Mouse (Mus musculus): ENCODE measurements around the gene Enah. TPM values are rescaled to one million over a fixed set of nuclear protein-coding genes. Genes with fewer than 3 reads are reported as not detected.

Gene Enah
- total and polyA plus RNA-seq, 3 experiments, result 0.45 to 0.69 TPM; not detected in 1

DNA sequence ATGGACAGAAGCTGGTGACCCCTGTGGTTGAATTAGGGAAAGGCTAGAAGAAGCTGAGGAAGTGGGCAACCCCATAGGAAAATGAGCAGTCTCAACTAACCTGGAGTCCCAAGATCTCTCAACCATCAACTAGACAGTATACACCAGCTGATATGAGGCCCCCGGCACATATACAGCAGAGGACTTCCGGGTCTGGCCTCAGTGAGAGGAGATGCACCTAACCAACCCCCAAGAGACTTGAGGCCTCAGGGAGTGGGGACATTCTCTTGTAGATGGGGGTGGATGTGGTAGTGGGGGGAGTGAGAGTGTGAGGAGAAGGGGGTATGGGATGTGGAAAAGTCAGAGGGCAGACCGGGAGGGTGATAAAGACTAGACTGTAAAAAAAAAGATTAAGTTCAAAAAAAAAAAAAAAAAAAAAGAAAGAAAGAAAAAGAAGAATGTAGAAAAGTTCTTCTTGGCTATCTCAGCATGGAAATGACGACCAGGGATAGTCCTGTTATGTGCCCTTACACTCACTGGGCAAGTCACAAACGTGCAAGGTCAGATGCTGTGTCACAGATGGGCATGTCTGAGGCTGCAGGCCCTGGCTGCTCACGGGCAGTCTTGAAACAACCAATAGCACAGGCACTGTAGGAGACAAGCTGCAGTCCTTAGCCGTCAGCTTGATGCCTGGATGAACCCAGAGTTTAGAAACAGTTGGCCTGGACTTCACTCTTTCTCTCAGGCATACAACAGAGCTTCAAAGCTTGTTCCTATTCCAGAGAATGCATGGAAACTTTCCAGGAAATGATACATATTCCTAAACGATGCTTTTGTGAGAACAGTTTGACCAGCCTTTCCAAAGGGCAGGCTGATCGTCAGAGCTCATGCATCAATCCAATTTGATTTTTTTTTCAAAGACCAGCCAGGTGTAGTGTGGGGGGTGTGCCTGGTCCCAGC, 47.0 kb upstream of the Enah start:
- Histone ChIP-seq H3K4me3 (ENCODE audit: control insufficient read depth in 1 of 2, insufficient read depth in 1 of 2, low read depth in 2 of 2, low read length in 2 of 2) (no peak overlapping the region), H3K27me3 (ENCODE audit: control insufficient read depth in 1 of 2, insufficient read depth in 2 of 2, low read length in 2 of 2) (no peaks in the 10 kb centered on the region; a peak in 2 of 4 replicates), H3K4me1 (ENCODE audit: control insufficient read depth in 1 of 2, insufficient read depth in 2 of 2, low read length in 2 of 2) (no peaks in the 10 kb centered on the region), H3K9me3 (replicated peaks; ENCODE audit: insufficient read depth, low read length) (no peaks in the 10 kb centered on the region), H3K27ac (ENCODE audit: control insufficient read depth, low read depth, low read length) (no peak overlapping the region), H3K9ac (ENCODE audit: control insufficient read depth, low read depth, low read length, poor library complexity, severe bottlenecking) (no peak overlapping the region), H3K79me2 (ENCODE audit: control insufficient read depth, insufficient read depth, low read length, poor library complexity) (no peaks in the 10 kb centered on the region), H3K36me3 (ENCODE audit: control insufficient read depth in 1 of 2, insufficient read depth in 2 of 2, low read length in 2 of 2) (no peaks in the 10 kb centered on the region)
- TF ChIP-seq MAX (IDR thresholded peaks at IDR 0.05; ENCODE audit: low read length), result no peak
- no peak for TF ChIP-seq POLR2AphosphoS2 (IDR thresholded peaks at IDR 0.05; ENCODE audit: low read length)
- TF ChIP-seq CTCF (IDR thresholded peaks at IDR 0.05 in 2 of 3, conservative IDR thresholded peaks at IDR 0.05 in 1 of 3; ENCODE audit: control insufficient read depth in 1 of 3, insufficient read depth in 1 of 3, low read depth in 2 of 3, low read length in 3 of 3, poor library complexity in 1 of 3, severe bottlenecking in 1 of 3), result no peak
- TF ChIP-seq USF2 (IDR thresholded peaks at IDR 0.05; ENCODE audit: borderline replicate concordance in 1 of 2, insufficient read depth in 1 of 2, low read depth in 1 of 2, low read length in 2 of 2), result no peak
- no peak for TF ChIP-seq RCOR1 (IDR thresholded peaks at IDR 0.05; ENCODE audit: low read depth, low read length)
- TF ChIP-seq ZKSCAN1 (IDR thresholded peaks at IDR 0.05; ENCODE audit: low read depth, low read length), result no peak
- TF ChIP-seq KAT2A (conservative IDR thresholded peaks at IDR 0.05; ENCODE audit: low read depth, low read length), result no peak
- TF ChIP-seq TAL1 (IDR thresholded peaks at IDR 0.05; ENCODE audit: low read length), result no peak
- no peak for TF ChIP-seq ZMIZ1 (IDR thresholded peaks at IDR 0.05; ENCODE audit: low read depth, low read length)
- TF ChIP-seq MAZ (IDR thresholded peaks at IDR 0.05; ENCODE audit: low read depth, low read length), result no peak
- no peak for TF ChIP-seq POLR2A (IDR thresholded peaks at IDR 0.05; ENCODE audit: control insufficient read depth in 1 of 2, insufficient read depth in 1 of 2, low read depth in 1 of 2, low read length in 2 of 2, poor library complexity in 1 of 2)
- no peak for TF ChIP-seq ETS1 (IDR thresholded peaks at IDR 0.05; ENCODE audit: low read depth, low read length)
- no peak for TF ChIP-seq E2F4 (IDR thresholded peaks at IDR 0.05; ENCODE audit: borderline replicate concordance, low read depth, low read length)
- no peak for DNase-seq (ENCODE audit: low read depth, low spot score)

DNA sequence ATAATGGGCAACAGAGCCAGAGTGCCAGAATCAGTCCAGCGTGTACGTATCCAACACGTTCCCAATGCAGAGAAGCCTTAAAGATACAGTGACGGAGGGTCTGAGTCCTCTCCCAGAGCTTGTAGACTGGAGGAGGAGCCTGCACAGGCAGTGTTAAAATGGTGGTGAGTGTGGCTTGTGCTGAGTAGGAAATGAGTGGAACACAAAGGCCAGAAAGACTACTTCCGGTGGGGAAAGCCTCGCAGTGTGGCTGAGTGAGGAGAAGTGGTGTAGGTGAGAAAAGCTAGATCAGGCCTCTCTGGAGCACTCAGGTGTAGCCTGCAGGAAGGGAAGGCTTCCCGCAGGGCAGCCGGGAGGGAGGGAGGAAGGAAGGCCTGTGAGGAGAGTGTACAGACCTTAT, 43.9 kb upstream of the Enah start:
- Histone ChIP-seq H3K79me2 (ENCODE audit: control insufficient read depth, insufficient read depth, low read length, poor library complexity) (no peaks in the 10 kb centered on the region), H3K9me3 (replicated peaks; ENCODE audit: insufficient read depth, low read length) (no peaks in the 10 kb centered on the region), H3K36me3 (ENCODE audit: control insufficient read depth in 1 of 2, insufficient read depth in 2 of 2, low read length in 2 of 2) (no peaks in the 10 kb centered on the region), H3K27ac (ENCODE audit: control insufficient read depth, low read depth, low read length) (no peak overlapping the region), H3K4me3 (ENCODE audit: control insufficient read depth in 1 of 2, insufficient read depth in 1 of 2, low read depth in 2 of 2, low read length in 2 of 2) (no peak overlapping the region), H3K4me1 (ENCODE audit: control insufficient read depth in 1 of 2, insufficient read depth in 2 of 2, low read length in 2 of 2) (no peaks in the 10 kb centered on the region), H3K9ac (ENCODE audit: control insufficient read depth, low read depth, low read length, poor library complexity, severe bottlenecking) (no peak overlapping the region), H3K27me3 (ENCODE audit: control insufficient read depth in 1 of 2, insufficient read depth in 2 of 2, low read length in 2 of 2) (no peaks in the 10 kb centered on the region; a peak in 2 of 4 replicates)
- no peak for DNase-seq (ENCODE audit: low read depth, low spot score)
- TF ChIP-seq TAL1 (IDR thresholded peaks at IDR 0.05; ENCODE audit: low read length) (no peak), MEF2A (IDR thresholded peaks at IDR 0.05; ENCODE audit: extremely low read depth, insufficient replicate concordance, low read depth, low read length, poor library complexity, severe bottlenecking) (no peak), TCF12 (IDR thresholded peaks at IDR 0.05; ENCODE audit: low read depth, low read length) (no peak), CHD1 (IDR thresholded peaks at IDR 0.05; ENCODE audit: low read depth, low read length) (no peak), ELF1 (IDR thresholded peaks at IDR 0.05; ENCODE audit: low read depth, low read length) (no peak), E2F4 (IDR thresholded peaks at IDR 0.05; ENCODE audit: borderline replicate concordance, low read depth, low read length) (no peak), POLR2A (IDR thresholded peaks at IDR 0.05; ENCODE audit: control insufficient read depth in 1 of 2, insufficient read depth in 1 of 2, low read depth in 1 of 2, low read length in 2 of 2, poor library complexity in 1 of 2) (no peak), HCFC1 (IDR thresholded peaks at IDR 0.05; ENCODE audit: low read depth, low read length) (no peak), EP300 (IDR thresholded peaks at IDR 0.05; ENCODE audit: low read depth in 1 of 2, low read length in 2 of 2) (no peak), TBP (IDR thresholded peaks at IDR 0.05; ENCODE audit: low read depth, low read length) (no peak), MXI1 (IDR thresholded peaks at IDR 0.05; ENCODE audit: low read depth, low read length) (no peak), ZMIZ1 (IDR thresholded peaks at IDR 0.05; ENCODE audit: low read depth, low read length) (no peak), KAT2A (conservative IDR thresholded peaks at IDR 0.05; ENCODE audit: low read depth, low read length) (no peak), RAD21 (IDR thresholded peaks at IDR 0.05; ENCODE audit: low read depth, low read length) (no peak), USF2 (IDR thresholded peaks at IDR 0.05; ENCODE audit: borderline replicate concordance in 1 of 2, insufficient read depth in 1 of 2, low read depth in 1 of 2, low read length in 2 of 2) (no peak)

All from MEL (cell line).